Mouse (Mus musculus) ovary, adult 18-20 months (tissue): ENCODE data around the gene Fam53b.
"Not testable (repeated sequence)": the region's sequence is repeated elsewhere in the genome, so short reads cannot be mapped to it uniquely, and the experiment has no call there.

Source experiments
- DNase-seq: peaks from one replicate; pipeline ENCODE4 v3.0.0; 2022; ENCODE audit warnings: low spot score, mixed read lengths

The Fam53b gene

GRCm38 (mm10) chr7:132679117-132679516 is 134.6 kb downstream of the Fam53b start:
- DNase-seq = no peak

DNA sequence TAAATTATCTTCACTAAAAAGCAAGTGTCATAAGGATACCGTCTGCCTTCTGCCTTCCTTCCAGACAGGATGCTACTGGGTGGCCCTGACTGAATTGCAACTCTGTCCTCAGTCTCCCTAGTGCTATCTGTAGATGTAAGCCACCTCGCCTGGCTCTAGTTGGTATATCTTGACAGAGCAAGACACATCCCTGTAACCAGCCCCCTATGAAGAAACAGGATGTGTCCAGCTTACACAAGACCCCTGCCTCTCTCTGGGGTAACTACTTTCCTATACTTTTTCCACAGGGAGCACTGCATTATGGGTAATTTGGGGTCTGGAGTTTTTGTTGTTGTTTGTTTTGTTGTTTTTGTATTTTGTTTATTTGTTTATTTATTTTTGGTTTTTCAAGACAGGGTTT is 137.8 kb downstream of the Fam53b start:
- no peak for DNase-seq

DNA sequence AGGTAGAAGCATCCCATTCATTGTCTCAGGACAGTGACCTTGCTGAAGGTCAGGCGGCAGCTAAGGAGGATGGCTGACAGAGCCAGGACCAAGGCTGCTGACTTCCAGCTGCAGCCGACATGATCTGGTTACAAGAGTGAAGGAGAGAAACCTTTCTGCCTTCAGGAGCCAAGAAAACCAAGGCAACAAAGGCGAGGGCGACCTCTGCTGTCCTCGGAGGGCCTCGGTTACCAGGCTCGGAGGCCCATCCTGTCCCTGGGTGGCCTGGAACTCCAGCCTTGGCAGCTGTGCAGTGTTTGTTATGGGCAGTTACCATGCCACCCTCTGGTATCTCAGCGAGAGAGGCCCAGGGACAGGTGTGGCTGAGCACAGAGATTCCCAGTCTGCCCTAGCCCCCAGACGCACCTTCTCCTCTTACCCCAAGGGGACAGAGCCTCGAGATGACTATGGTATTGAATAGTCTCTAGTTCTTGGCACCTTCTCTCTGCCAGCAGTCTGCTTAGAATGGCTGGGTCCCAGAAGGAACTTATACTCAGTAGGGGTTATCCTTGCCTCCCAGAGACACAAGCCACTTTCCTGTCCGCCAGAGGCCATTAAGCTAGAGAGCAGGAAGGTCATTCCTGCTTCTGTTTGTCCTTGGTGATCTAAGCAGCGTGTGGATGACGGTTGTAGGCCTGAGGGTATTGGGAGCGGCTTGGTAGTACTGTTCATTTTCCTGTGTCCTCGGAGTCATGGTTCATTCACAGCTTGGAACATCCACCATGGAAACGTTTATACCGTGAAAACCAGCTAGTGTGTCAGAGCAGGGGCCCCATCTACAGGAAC is 139.5 kb downstream of the Fam53b start:
- DNase-seq = peak; percentile 43

GRCm38 (mm10) chr7:132672481-132672959 is 141.2 kb downstream of the Fam53b start:
- no peak for DNase-seq

GRCm38 (mm10) chr7:132670863-132671165 is 142.9 kb downstream of the Fam53b start:
- DNase-seq = no peak

DNA sequence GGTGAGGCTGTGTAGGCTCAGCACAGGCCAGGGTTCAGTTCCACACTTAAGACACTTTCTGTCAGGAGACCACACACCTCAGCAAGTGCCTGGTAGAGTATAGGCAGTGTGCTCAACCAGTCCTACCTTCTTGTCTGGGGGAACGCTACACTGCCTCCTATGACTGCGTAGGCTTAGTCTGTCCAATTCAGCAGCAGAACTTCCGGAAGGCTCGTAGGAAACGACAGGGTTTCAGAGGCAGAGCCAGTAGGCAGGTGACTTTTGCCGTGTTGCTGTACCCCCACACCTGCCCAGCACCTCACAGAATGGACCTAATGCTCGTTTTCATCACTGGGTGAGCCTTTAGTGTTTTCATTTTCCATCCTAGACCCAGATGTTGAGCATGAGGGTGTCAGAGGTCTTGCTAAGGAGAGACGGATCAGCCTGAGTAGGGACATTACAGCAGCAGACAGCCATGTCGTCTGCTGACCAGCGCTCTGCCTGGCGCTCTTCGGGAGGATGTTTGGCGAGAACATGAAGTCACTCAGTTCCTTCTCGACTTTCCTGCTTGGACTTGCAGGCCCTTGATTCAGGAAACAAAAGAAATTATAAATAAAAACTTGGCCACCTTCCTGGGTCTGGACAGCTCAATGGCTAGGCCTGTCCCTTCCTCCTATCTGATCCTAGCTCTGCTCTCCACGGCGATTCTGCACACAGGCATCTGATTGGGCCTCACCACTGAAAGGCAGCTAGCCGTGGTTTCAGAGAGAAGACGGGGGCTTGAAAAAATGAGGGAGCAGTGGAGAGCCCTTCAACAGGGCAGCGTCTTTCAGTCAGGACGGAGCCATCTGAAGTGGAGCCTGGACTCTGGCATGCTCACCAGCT is 143.5 kb downstream of the Fam53b start:
- no peak for DNase-seq

GRCm38 (mm10) chr7:132668604-132669003 is 145.1 kb downstream of the Fam53b start:
- DNase-seq = no peak

- DNase-seq = no peak
These were observed 147.2 kb downstream of the Fam53b start for GRCm38 (mm10) chr7:132666516-132666915.

DNA sequence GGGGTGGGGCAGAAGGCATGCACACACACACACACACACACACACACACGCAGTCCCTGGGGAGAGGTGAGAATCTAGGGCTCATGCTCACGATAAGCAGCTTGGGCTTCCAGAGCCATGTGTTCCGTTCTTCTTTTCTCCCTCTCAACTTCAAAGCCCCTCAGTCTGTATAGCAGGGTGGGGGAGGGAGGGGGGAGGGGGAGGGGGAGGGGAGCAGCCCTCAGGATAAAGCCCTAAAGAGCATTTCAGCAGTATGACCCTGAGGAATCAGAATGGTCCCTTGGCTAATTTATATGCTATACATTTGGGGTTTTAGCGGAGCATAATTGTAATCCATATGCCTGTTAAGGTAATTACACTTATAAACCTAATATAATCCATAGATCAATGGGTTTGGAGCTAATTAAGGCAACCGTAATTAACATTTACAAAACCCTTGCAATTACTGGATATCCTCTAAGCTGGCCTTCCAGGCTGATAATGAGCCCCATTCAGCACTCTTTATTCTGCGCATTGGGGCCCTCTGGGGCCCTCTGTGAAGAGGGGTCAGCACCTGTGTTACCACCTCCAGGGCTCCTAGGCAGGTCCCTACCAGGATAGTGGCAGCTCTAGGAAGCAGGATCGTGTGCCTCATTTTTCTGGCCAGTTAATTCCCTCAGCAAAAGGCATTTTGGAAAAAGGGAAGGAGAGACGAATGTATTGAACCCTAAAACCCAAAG is 147.9 kb downstream of the Fam53b start:
- DNase-seq = no peak

DNA sequence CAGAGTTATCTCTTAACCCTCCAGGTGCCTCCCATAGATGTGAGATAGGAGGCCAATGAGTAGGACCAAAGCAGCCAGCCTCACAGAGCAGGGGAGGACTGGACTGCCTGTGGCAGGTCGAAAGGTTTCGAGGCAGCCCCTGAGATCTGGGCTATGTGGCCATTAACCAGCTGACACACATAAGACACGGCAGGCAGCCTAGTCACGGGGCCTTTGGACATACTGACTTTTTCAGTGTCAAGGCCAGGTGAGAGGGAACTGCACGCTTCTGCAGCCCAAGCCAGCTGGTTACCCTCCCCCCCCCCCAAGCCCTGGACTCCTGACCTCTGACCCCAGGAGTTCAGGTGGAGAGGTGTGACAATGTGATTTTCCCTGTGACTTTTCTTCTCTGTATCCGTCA is 148.9 kb downstream of the Fam53b start:
- no peak for DNase-seq

- not testable (repeated sequence) for DNase-seq
These were observed 150.9 kb downstream of the Fam53b start for GRCm38 (mm10) chr7:132662831-132663230.
